10 mouse cellular contexts compared by ENCODE assay signal in genomic region chr4:107979530-107979929, GRCm38 (mm10). TPM values are rescaled to one million over a fixed set of nuclear protein-coding genes. Genes with fewer than 3 reads are reported as not detected.
DNase-seq lines count a peak whose midpoint lies in the region; ATAC-seq and TF ChIP-seq lines count a peak whose summit lies in the region.
"Had no signal": no experiment of that assay in that cellular context is flagged by ENCODE, and none has a peak within 500 bp of the region (broad histone marks: within the 10 kb centered on the region; RNA-seq: fewer than 3 reads in every experiment).

No protein-coding gene starts in this region.

- H3K4me3 ChIP-seq in lung, postnatal 0 days (ENCODE audit: low read depth, low read length), result no peak overlapping the region
- no peak overlapping the region for H3K4me3 ChIP-seq in lung, adult 2 months (replicated peaks; ENCODE audit: extremely low read depth, low read depth, low read length)
- no peak overlapping the region for H3K4me3 ChIP-seq in neural tube, embryonic 14.5 days (ENCODE audit: low read depth, low read length)
- H3K4me3 ChIP-seq: embryonic facial prominence, embryonic 13.5 days; liver, embryonic 15.5 days had no signal

- no peak overlapping the region for H3K27ac ChIP-seq in lung, postnatal 0 days (ENCODE audit: low read length)
- H3K27ac ChIP-seq in neural tube, embryonic 14.5 days (ENCODE audit: low read depth, low read length), result 0 out of 2 replicates have a peak overlapping the region, but pooled peaks have one; percentile 5
- H3K27ac ChIP-seq: embryonic facial prominence, embryonic 13.5 days; liver, embryonic 15.5 days had no signal

- H3K4me2 ChIP-seq in lung, postnatal 0 days (replicated peaks; ENCODE audit: low read depth, low read length), result no peak overlapping the region
- no peak overlapping the region for H3K4me2 ChIP-seq in neural tube, embryonic 14.5 days (ENCODE audit: low read depth, low read length)
- H3K4me2 ChIP-seq: embryonic facial prominence, embryonic 13.5 days; liver, embryonic 15.5 days had no signal

- no peak overlapping the region for H3K9ac ChIP-seq in lung, postnatal 0 days (replicated peaks; ENCODE audit: low read depth)
- H3K9ac ChIP-seq in neural tube, embryonic 14.5 days (replicated peaks; ENCODE audit: low read depth, low read length), result no peak overlapping the region
- H3K9ac ChIP-seq: embryonic facial prominence, embryonic 13.5 days; liver, embryonic 15.5 days had no signal

- intact Hi-C loops in heart, postnatal 14 days (cut with DNase I), result no loop called here

- TF ChIP-seq POLR2A in lung, adult 2 months (IDR thresholded peaks at IDR 0.05; ENCODE audit: borderline replicate concordance, extremely low read depth, low read depth, low read length), result no peak

- H3K4me1 ChIP-seq in lung, postnatal 0 days (ENCODE audit: insufficient read depth, low read depth, low read length), result no peaks in the 10 kb centered on the region
- H3K4me1 ChIP-seq in lung, adult 2 months (ENCODE audit: control insufficient read depth, insufficient read depth, low read length), result no peaks in the 10 kb centered on the region
- H3K4me1 ChIP-seq in neural tube, embryonic 14.5 days (ENCODE audit: control insufficient read depth, insufficient read depth, low read length), result no peaks in the 10 kb centered on the region

- H3K9me3 ChIP-seq in lung, postnatal 0 days (ENCODE audit: low read length), result no peaks in the 10 kb centered on the region
- no peaks in the 10 kb centered on the region for H3K9me3 ChIP-seq in neural tube, embryonic 14.5 days (ENCODE audit: control insufficient read depth, low read length)
- H3K9me3 ChIP-seq: embryonic facial prominence, embryonic 13.5 days; liver, embryonic 15.5 days had no signal

- TF ChIP-seq CTCF in lung, postnatal 0 days (IDR thresholded peaks at IDR 0.05), result peak; percentile 23; the same call in 1 of the 2 replicates
- TF ChIP-seq CTCF in lung, adult 2 months (IDR thresholded peaks at IDR 0.05; ENCODE audit: insufficient read depth, low read length), result no peak

- peak; percentile 52 for ATAC-seq in lung, postnatal 0 days
- no peak for ATAC-seq in neural tube, embryonic 14.5 days (ENCODE audit: low read depth)

- 45% methylated on average over 2 of the region's 2 CpGs for whole genome bisulfite sequencing in lung, postnatal 0 days
- WGBS in lung, adult 2 months, result 32% methylated on average over 2 of the region's 2 CpGs
- WGBS in neural tube, embryonic 14.5 days, result 29% methylated on average over 2 of the region's 2 CpGs

- no peaks in the 10 kb centered on the region for H3K27me3 ChIP-seq in lung, postnatal 0 days (replicated peaks; ENCODE audit: insufficient read depth, low read length)
- no peaks in the 10 kb centered on the region for H3K27me3 ChIP-seq in neural tube, embryonic 14.5 days (ENCODE audit: control insufficient read depth, insufficient read depth, low read length)
- H3K27me3 ChIP-seq: embryonic facial prominence, embryonic 13.5 days; liver, embryonic 15.5 days had no signal

- H3K36me3 ChIP-seq in lung, postnatal 0 days (ENCODE audit: insufficient read depth, low read length), result no peaks in the 10 kb centered on the region
- H3K36me3 ChIP-seq in neural tube, embryonic 14.5 days (ENCODE audit: control insufficient read depth, insufficient read depth, low read length), result no peaks in the 10 kb centered on the region
- H3K36me3 ChIP-seq: embryonic facial prominence, embryonic 13.5 days; liver, embryonic 15.5 days had no signal

- TF ChIP-seq EP300 in lung, postnatal 0 days (IDR thresholded peaks at IDR 0.05), result no peak

- peak; percentile 54 for DNase-seq in lung, postnatal 0 days (ENCODE audit: low spot score)
- no peak for DNase-seq in lung, adult 2 months
- DNase-seq in cerebellum, postnatal 36 days, result peak; percentile 78 to 84
- peak; percentile 51 for DNase-seq in kidney, adult 9 months
- DNase-seq in heart, postnatal 14 days, result no peak
- no peak for DNase-seq in retina, postnatal 1 day

RNA-seq across cellular contexts. Expression of gene Slc1a7, which starts 11.4 kb away (rescaled TPM):
- 0.17 and 0.48 TPM in 2 replicates for polyA plus RNA-seq in lung, postnatal 0 days (2015; fragmentation: Nextera tagmentation; extraction: Ambion mirVana)
- polyA plus RNA-seq in lung, adult 2 months (2012; rRNA removed), result 0.39 and 0.48 TPM in 2 replicates
- polyA plus RNA-seq in neural tube, embryonic 14.5 days (2014; fragmentation: Nextera tagmentation; extraction: Ambion mirVana), result not detected in 2 replicates
- under 1 TPM; 0.07 to 0.14 TPM for total RNA-seq in heart, postnatal 14 days (2021)
- total RNA-seq: hematopoietic stem cell, adult 5-6 weeks had no signal
- polyA plus RNA-seq: embryonic facial prominence, embryonic 13.5 days; liver, embryonic 15.5 days had no signal

RNA-seq across cellular contexts. Expression of gene Cpt2, which starts 56.1 kb away (rescaled TPM):
- polyA plus RNA-seq in lung, postnatal 0 days (2015; fragmentation: Nextera tagmentation; extraction: Ambion mirVana), result 32.2 and 33.9 TPM in 2 replicates
- 65.3 and 68.3 TPM in 2 replicates for polyA plus RNA-seq in lung, adult 2 months (2012; rRNA removed)
- 14.0 and 19.3 TPM in 2 replicates for polyA plus RNA-seq in neural tube, embryonic 14.5 days (2014; fragmentation: Nextera tagmentation; extraction: Ambion mirVana)
- 100 to 1,000 TPM; 257 to 276 TPM for total RNA-seq in heart, postnatal 14 days (2021)

Comparison
In these comparisons a context has a peak if more than half of its experiments do, and no peak if none do; other contexts are left out.
1. DNase-seq: peak in lung, postnatal 0 days (single experiment), cerebellum, postnatal 36 days (2 of 2) and kidney, adult 9 months (single experiment); none in lung, adult 2 months (single experiment), heart, postnatal 14 days (0 of 2) and retina, postnatal 1 day (single experiment).